Mouse (Mus musculus) adrenal gland, postnatal 4 days (tissue): ENCODE data around the gene Znrd1as. TPM values are rescaled to one million over a fixed set of nuclear protein-coding genes. Genes with fewer than 3 reads are reported as not detected.

Experiments used
- DNase-seq, 2 experiments: peaks; one replicate each; pipeline ENCODE4 v3.0.0; 2021 to 2022; ENCODE audit warnings: low spot score in 2 of 2, mixed read lengths in 2 of 2
- total RNA-seq, 2 experiments: library from RNA; stranded (reverse); gene quantifications; 2 replicates each; pipeline ENCODE4 v1.2.3; 2021

The Znrd1as gene
- total RNA-seq, 2 experiments from 2014 or later: 7.4 to 7.8 TPM

DNA sequence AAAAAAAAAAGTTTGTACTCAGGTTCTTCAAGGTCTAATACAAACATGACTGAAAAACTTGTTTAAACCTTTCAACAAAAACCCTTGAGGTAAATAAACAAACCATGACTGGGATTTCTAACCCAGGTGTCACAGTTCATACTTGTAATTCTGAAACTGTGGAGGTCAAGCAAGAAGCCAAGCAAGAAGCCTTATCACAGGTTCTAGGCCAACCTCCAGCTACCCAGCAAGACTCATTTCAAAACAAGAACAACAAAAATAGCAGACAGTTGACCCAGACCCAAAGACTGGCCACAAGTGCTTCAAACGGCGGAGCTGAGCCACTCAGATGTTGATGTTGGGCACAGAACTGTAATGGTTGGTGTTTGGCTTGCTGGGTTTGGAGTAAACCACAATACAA, 36.1 kb downstream of the Znrd1as start:
- no peak for DNase-seq

DNA sequence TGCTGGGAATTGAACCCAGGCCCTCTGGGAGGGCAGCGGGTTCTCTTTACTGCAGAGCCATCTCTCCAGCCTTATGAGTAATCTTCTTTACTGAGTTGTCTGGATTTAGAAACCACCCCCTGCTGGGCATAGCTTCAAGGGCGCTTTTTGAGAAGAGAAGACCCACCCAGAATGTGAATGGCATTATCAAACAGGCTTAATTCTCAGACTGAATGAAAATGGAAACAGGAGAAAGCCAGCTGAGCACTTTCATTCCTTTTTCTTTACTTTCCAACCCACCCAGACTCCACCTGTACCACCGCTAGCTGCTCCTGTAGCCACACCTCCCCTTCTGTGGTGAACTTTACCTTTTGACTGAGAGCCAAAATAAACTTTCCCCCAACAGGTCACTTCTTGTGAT, 37.1 kb downstream of the Znrd1as start:
- no peak for DNase-seq

DNA sequence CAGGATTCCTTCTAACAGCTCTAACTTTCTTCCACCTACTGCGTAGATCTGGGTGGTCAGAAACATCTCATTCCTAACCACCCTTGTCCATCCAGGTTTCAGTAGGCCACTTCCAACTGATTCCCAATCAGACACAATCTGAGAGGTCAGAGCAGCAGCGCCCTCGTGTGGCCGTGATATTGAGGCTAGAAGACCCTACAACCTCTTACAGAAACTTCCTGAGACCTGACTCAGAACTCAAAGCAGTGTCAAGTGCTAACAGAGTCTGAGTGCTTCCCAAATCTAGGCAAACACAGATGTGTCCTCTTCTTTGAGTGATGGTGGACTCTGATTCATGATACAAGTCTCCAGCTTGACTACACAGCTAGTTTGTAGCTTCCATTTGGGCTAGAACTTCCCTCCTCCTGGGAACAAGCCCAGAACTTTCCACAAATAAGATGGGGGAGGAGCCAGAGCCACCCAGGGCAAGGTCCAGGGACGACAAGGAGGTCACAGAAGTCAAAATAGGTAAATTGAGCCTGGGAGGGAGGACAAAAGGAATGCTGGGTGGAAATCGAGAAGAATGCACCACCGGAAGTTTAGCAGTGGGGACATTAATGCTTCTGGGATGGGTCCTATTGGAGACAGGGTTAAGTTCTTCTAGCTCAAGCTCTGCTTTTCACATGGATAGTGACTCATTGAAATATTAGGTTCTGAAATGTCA, 38.8 kb downstream of the Znrd1as start:
- peak; percentile 57 to 63 for DNase-seq

DNA sequence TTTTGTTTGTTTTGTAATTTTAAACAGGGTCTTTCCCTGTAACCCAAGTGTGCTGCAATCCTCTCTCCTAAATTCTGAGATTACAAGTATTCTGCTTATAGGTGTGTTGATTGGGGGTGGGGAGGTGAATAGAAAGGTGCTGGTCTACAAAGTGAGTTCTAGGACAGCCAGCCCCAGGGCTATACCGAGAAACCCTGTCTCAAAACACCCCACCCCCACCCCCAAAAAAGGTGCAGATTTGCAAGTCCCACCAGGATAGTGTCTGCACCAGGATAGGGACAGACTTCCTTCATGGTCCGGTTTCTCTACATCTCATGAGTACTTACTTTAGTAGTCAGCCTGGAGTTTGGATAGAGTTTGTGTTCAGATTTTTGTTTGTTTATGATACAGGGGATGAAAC, 40.1 kb downstream of the Znrd1as start:
- DNase-seq: no peak

DNA sequence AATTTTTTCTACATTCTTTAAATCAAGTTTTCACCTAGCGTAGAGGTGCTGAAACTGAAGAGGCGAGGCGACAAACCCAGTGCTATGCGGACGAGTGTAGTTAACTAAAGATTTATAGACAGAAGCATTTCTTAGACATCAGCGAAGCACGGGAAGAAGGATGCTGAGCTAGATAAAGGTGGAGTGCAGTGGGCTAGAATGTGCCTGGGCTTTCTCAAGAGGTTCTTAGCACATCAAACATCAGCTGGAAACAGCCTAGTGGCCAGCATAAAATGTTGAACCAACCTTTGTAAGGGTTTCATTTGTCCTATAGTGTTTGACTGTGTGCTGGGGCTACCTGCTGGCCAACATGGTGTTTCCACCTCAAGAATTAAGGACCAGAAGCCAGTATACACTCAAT, 42.5 kb downstream of the Znrd1as start, which contains the start of gene Zfp57:
Zfp57 (plus strand) TSS at position 301 of the 400 bp plus-strand sequence.
- no peak for DNase-seq

DNA sequence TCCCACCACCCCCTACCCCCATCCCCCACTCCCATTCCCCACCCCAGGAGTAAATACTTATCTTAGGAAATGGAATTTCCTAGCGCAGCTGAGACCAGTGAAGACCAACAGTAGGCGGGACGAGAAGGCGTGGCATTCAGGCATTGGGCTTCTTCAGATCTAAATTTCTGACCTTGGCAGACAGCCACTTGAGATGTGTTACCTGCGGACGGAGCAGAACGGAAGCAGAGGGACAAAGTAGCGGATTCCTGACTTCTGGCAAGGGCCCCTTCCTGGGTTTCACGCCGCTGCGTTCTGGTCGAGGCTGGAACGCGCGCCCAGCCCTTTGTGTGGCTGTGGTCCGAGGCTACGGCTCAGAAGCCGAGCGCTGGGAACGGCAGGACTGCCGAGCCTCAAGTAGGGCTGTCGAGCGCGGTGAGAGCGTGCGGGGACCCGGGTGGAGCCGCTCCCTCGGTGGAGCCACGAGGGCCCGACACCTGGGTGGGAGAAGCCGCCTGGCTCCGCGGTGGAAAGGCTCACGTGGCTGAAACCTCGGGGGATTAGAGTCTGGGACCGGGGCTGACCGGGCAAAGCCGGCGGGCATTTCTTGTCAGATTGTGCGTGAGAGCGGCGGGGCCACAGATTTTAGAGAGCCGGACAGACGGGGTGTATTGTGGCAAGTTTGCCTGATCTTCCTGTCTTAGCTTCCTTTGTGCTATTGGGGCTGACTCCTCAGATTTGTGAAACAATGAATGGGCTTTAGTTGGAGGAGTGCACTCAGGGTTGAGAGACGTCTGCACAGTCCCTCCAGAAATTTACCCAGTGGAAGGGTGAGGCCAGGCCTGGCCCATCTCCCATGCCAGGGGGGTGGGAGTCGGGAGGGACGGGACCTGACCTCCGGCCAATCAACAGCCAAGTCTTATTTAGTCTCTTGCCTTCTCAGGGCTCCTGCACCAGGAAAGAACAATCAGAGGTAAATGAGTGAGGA, 44.3 kb downstream of the Znrd1as start:
- DNase-seq: peak in 1 of 2 experiments; percentile 15

DNA sequence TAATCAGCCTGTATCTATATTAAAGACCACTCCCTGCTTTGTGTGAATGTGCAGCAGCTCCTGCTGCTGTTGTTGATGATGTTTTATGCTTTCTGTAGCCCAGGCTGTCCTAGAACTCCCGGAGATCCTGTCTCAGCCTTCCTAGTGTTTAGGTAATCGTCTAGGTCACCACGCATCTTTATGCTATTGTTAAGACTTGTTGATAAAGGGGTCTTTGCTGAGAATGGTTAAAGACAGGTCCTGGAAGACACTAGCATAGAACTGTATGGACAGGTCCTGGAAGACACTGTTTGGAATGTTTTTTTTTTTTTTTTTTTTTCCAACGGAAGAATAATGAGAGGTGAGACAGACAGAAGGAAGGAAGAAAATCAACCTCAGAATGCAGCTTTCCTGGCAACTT, 45.0 kb downstream of the Znrd1as start:
- DNase-seq: no peak

DNA sequence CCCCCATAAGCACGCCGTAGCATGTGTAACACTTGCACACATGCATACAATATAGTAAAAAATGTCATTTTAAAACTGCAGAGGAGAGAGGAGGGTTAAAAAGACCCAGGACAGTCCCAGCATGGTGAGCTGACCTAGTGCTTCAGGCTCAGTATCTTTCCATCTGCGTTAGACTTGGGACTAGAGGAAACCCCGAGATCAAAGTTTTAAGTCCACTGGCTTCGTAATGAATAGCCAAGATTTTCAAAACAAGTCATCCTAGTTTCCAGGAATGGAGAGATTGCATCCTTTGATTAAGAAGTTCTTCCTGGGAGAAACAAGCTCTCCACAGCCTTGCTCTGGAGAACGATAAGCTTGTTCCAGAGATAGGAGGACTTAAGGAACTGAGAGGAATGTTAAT, 49.8 kb downstream of the Znrd1as start:
- DNase-seq: no peak

DNA sequence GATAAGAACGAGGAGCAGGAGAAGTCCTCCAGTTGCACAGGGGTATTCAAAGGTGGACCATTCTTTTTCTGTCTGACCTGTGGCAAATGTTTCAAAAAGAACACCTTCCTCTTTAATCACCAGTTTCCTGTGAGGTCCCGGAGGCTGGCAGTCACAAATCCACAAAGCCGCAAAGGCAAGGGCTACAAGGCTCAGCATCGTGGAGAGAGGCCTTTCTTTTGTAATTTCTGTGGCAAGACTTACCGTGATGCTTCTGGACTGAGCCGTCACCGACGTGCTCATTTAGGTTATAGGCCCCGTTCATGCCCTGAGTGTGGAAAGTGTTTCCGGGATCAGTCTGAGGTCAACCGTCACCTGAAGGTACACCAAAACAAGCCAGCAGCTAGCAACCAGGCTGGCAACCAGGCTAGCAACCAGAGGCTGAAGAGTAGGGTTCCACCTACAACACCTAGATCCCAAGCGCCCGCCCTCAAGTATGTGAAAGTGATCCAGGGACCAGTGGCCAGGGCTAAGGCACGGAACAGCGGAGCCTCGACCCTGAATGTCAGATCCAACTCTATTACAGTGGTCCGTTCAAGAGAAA, 51.2 kb downstream of the Znrd1as start:
- no peak for DNase-seq

DNA sequence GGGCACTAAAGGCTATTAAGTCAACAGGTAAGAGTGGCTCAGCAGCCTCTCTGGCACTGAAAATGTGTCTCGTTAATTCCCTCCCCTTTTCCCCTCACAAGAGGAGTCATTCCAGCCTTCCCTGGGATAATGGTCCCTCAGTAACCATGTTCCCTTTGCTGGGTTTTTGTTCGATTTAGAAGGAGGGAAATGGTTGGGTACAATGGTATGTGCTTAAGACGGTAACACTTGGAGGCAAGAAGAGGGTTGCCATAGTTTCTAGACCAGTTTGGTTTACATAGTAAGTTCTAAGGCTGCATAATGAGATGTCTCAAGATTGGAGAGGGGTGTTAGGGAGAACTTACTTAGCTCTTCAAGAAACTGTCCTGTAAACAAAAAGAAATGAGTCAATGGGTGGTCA, 53.3 kb downstream of the Znrd1as start:
- no peak for DNase-seq

DNA sequence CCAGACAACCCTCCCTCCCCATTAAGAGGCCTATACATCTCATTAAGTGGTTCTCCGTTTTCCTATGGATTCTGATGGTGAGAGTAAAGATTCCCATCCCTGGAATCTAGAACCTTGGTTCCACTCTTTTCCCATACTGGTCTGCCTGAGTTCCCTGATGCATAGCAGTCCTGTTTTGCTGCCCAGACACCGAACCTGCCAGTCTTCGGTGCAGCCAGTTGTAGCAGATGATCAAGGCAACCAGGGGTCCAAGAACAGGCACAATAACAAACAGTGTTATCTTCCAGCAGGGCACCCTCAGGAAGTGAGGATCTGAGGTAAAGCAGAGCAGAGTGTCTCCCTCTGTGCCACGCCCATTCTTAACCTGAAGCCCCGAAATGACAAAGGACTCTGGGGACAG, 53.7 kb downstream of the Znrd1as start:
- DNase-seq: no peak

Other genes starting within 250 kb of the Znrd1as start
- gene H2-M10.5, start 185.7 kb upstream of the Znrd1as start, total RNA-seq: not detected
- gene H2-M10.6, start 146.4 kb upstream of the Znrd1as start, total RNA-seq: not detected
- 10 to 100 TPM; 71.3 to 77.9 TPM for gene Trim26, start 121.5 kb upstream of the Znrd1as start, total RNA-seq
- not detected for gene Trim15, start 91.4 kb upstream of the Znrd1as start, total RNA-seq
- 1 to 10 TPM; 5.0 to 9.9 TPM for gene Trim10, start 89.0 kb upstream of the Znrd1as start, total RNA-seq
- gene Trim40, start 68.5 kb upstream of the Znrd1as start, total RNA-seq: under 1 TPM in 1 of 2 experiments, not detected in 1; 0.17 TPM
- not detected for gene Trim31, start 60.5 kb upstream of the Znrd1as start, total RNA-seq
- gene Rnf39, start 15.7 kb upstream of the Znrd1as start, total RNA-seq: 1 to 10 TPM in 1 of 2 experiments, under 1 TPM in 1; 0.31 to 1.1 TPM
- gene Ppp1r11, start 6.9 kb upstream of the Znrd1as start, total RNA-seq: 10 to 100 TPM; 63.6 to 65.1 TPM
- gene Znrd1, start within 50 bp of the Znrd1as start, total RNA-seq: 10 to 100 TPM; 35.8 to 41.6 TPM
- not detected for gene 2410137M14Rik, start 22.6 kb downstream of the Znrd1as start, total RNA-seq
- gene H2-M5, start 30.9 kb downstream of the Znrd1as start, total RNA-seq: under 1 TPM; 0.56 to 0.62 TPM
- gene Zfp57, start 42.6 kb downstream of the Znrd1as start, total RNA-seq: 10 to 100 TPM; 12.7 to 18.0 TPM
- not detected for gene Mog, start 64.8 kb downstream of the Znrd1as start, total RNA-seq
- 10 to 100 TPM; 68.2 TPM for gene Gabbr1, start 87.4 kb downstream of the Znrd1as start, total RNA-seq
- under 1 TPM in 1 of 2 experiments, not detected in 1; 0.14 TPM for gene Olfr90, start 129.9 kb downstream of the Znrd1as start, total RNA-seq
- gene Olfr91, start 139.7 kb downstream of the Znrd1as start, total RNA-seq: not detected
- gene Olfr92, start 161.5 kb downstream of the Znrd1as start, total RNA-seq: not detected
- gene Olfr93, start 202.9 kb downstream of the Znrd1as start, total RNA-seq: not detected
- gene Ubd, start 235.3 kb downstream of the Znrd1as start, total RNA-seq: not detected
- gene Olfr94, start 242.4 kb downstream of the Znrd1as start, total RNA-seq: not detected